Comparison of ENCODE assay signal across 10 mouse cellular contexts in the genomic region with DNA sequence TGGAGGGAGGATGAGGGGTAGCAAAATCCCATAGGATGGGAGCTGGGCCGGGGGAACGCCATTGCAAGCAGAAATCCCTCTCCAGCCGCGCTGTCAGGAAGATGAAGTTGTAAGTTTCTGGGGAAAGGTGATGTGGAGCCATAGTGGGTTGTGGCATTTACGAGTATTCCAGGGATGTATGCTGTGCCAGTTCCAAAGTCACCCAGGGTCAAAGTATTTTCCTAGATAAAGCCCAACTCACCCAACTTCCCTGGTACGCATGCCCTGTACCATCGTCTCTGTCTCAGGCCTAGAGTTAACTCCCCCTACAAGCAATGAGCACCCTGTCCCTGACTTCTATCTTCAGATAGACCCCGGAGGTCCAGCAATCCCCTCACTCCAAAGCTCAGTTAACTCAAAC. TPM values are rescaled to one million over a fixed set of nuclear protein-coding genes. Genes with fewer than 3 reads are reported as not detected.
A peak's percentile ranks its signal among the peaks of the same experiment; 100 is the strongest.
DNase-seq lines count a peak whose midpoint lies in the region; ATAC-seq and TF ChIP-seq lines count a peak whose summit lies in the region.
"Had no signal": no experiment of that assay in that cellular context is flagged by ENCODE, and none has a peak within 500 bp of the region (broad histone marks: within the 10 kb centered on the region; RNA-seq: fewer than 3 reads in every experiment).

No protein-coding gene starts in this region.

- H3K4me2 ChIP-seq in lung, embryonic 14.5 days: peak overlapping the region; percentile 58
- 0 out of 2 replicates have a peak overlapping the region, but pooled peaks have one; percentile 15 for H3K4me2 ChIP-seq in hindbrain, embryonic 15.5 days
- peak overlapping the region; percentile 57 for H3K4me2 ChIP-seq in liver, embryonic 16.5 days (ENCODE audit: low read depth, low read length)

- TF ChIP-seq CTCF in gastrocnemius, adult 2 months (IDR thresholded peaks at IDR 0.05): no peak
- no peak for TF ChIP-seq CTCF in lung, embryonic 14.5 days (IDR thresholded peaks at IDR 0.05; ENCODE audit: low read depth)

- ATAC-seq in lung, embryonic 14.5 days (ENCODE audit: insufficient read depth): no peak
- no peak for ATAC-seq in hindbrain, embryonic 15.5 days (ENCODE audit: low FRiP score, low read depth)
- no peak for ATAC-seq in liver, embryonic 16.5 days (ENCODE audit: low read depth)

- H3K4me3 ChIP-seq in gastrocnemius, adult 2 months: peak overlapping the region; percentile 64
- H3K4me3 ChIP-seq in lung, embryonic 14.5 days (ENCODE audit: low read depth, low read length): no peak overlapping the region
- no peak overlapping the region for H3K4me3 ChIP-seq in hindbrain, embryonic 15.5 days
- H3K4me3 ChIP-seq in liver, embryonic 16.5 days (ENCODE audit: low read depth, low read length): peak overlapping the region; percentile 40

- DNase-seq in gastrocnemius, adult 2 months: no peak
- no peak for DNase-seq in gastrocnemius, postnatal 4 days (ENCODE audit: low spot score in 2 of 2)
- DNase-seq in lung, embryonic 14.5 days: no peak
- no peak for DNase-seq in lung, postnatal 14 days
- DNase-seq in right cerebral cortex, postnatal 4 days: no peak
- DNase-seq in layer of hippocampus, postnatal 14 days (ENCODE audit: low spot score in 2 of 2): no peak
- DNase-seq: B cell, adult 2 months; layer of hippocampus, postnatal 36 days had no signal

- 52% methylated on average over 8 of the region's 8 CpGs for WGBS in lung, embryonic 14.5 days
- WGBS in hindbrain, embryonic 15.5 days: 65% methylated on average over 8 of the region's 8 CpGs
- 54% methylated on average over 8 of the region's 8 CpGs for WGBS in liver, embryonic 16.5 days (ENCODE audit: insufficient replicate concordance)

- H3K9me3 ChIP-seq in lung, embryonic 14.5 days (ENCODE audit: low read depth, low read length): no peaks in the 10 kb centered on the region
- H3K9me3 ChIP-seq in hindbrain, embryonic 15.5 days: no peaks in the 10 kb centered on the region
- H3K9me3 ChIP-seq in liver, embryonic 16.5 days (replicated peaks; ENCODE audit: control insufficient read depth, low read length): no peaks in the 10 kb centered on the region

- H3K27ac ChIP-seq in gastrocnemius, adult 2 months: peak overlapping the region; percentile 67
- no peak overlapping the region for H3K27ac ChIP-seq in lung, embryonic 14.5 days (ENCODE audit: low read depth)
- no peak overlapping the region for H3K27ac ChIP-seq in hindbrain, embryonic 15.5 days (replicated peaks)
- H3K27ac ChIP-seq in liver, embryonic 16.5 days (ENCODE audit: low read length): no peak overlapping the region

- peaks cover 34% of the 10 kb centered on the region for H3K36me3 ChIP-seq in lung, embryonic 14.5 days (ENCODE audit: insufficient read depth)
- peaks cover 29% of the 10 kb centered on the region for H3K36me3 ChIP-seq in hindbrain, embryonic 15.5 days
- H3K36me3 ChIP-seq in liver, embryonic 16.5 days (ENCODE audit: control insufficient read depth, insufficient read depth): peaks cover 6% of the 10 kb centered on the region; the same call in 1 of the 2 replicates

- H3K4me1 ChIP-seq in lung, embryonic 14.5 days (ENCODE audit: insufficient read depth): peaks cover 6% of the 10 kb centered on the region; the same call in 1 of the 2 replicates
- H3K4me1 ChIP-seq in hindbrain, embryonic 15.5 days (replicated peaks): 0 out of 2 replicates have a peak, but pooled peaks cover 4% of the 10 kb centered on the region
- H3K4me1 ChIP-seq in liver, embryonic 16.5 days (ENCODE audit: control insufficient read depth, low read depth, low read length): peaks cover 13% of the 10 kb centered on the region

- no peaks in the 10 kb centered on the region for H3K27me3 ChIP-seq in lung, embryonic 14.5 days (ENCODE audit: insufficient read depth, low read length)
- H3K27me3 ChIP-seq in hindbrain, embryonic 15.5 days: no peaks in the 10 kb centered on the region
- H3K27me3 ChIP-seq in liver, embryonic 16.5 days (ENCODE audit: control insufficient read depth, insufficient read depth, low read depth, low read length): no peaks in the 10 kb centered on the region

- intact Hi-C loops in gastrocnemius, adult 2 months (cut with DNase I): no loop called here

- H3K9ac ChIP-seq in lung, embryonic 14.5 days: peak overlapping the region; percentile 9; the same call in 1 of the 2 replicates
- no peak overlapping the region for H3K9ac ChIP-seq in hindbrain, embryonic 15.5 days
- H3K9ac ChIP-seq in liver, embryonic 16.5 days (ENCODE audit: low read depth, low read length): no peak overlapping the region

RNA-seq across cellular contexts. Expression of a gene that starts 0.4 kb away (rescaled TPM):
- 1 to 10 TPM in 1 of 2 experiments, under 1 TPM in 1; 0.33 to 1.0 TPM for total RNA-seq in gastrocnemius, adult 2 months (2021)
- total RNA-seq in gastrocnemius, postnatal 4 days (2021): under 1 TPM; 0.54 to 0.67 TPM
- 0.39 and 1.1 TPM in 2 replicates for polyA plus RNA-seq in lung, embryonic 14.5 days (2014; fragmentation: Nextera tagmentation; extraction: Ambion mirVana)
- 0.97 and 2.8 TPM in 2 replicates for polyA plus RNA-seq in hindbrain, embryonic 15.5 days (2015; fragmentation: Nextera tagmentation; extraction: Ambion mirVana)
- 1.8 and 3.0 TPM in 2 replicates for polyA plus RNA-seq in liver, embryonic 16.5 days (2015; fragmentation: Nextera tagmentation; extraction: Ambion mirVana)
- total RNA-seq in layer of hippocampus, postnatal 14 days (2021): 1 to 10 TPM; 1.9 to 3.1 TPM

RNA-seq across cellular contexts. Expression of a gene that starts 10.1 kb away (rescaled TPM):
- under 1 TPM in 1 of 2 experiments, not detected in 1; 0.08 TPM for total RNA-seq in gastrocnemius, adult 2 months (2021)
- total RNA-seq in gastrocnemius, postnatal 4 days (2021): not detected
- 0.05 TPM in 1 of 2 replicates, not detected in the other for polyA plus RNA-seq in lung, embryonic 14.5 days (2014; fragmentation: Nextera tagmentation; extraction: Ambion mirVana)
- 0.87 and 1.3 TPM in 2 replicates for polyA plus RNA-seq in hindbrain, embryonic 15.5 days (2015; fragmentation: Nextera tagmentation; extraction: Ambion mirVana)
- 0.04 TPM in 1 of 2 replicates, not detected in the other for polyA plus RNA-seq in liver, embryonic 16.5 days (2015; fragmentation: Nextera tagmentation; extraction: Ambion mirVana)
- 10 to 100 TPM; 29.7 to 35.4 TPM for total RNA-seq in layer of hippocampus, postnatal 14 days (2021)

RNA-seq across cellular contexts. Expression of a gene that starts 30.5 kb away (rescaled TPM):
- total RNA-seq in gastrocnemius, adult 2 months (2021): 10 to 100 TPM; 16.8 to 21.0 TPM
- 10 to 100 TPM; 23.0 to 23.8 TPM for total RNA-seq in gastrocnemius, postnatal 4 days (2021)
- polyA plus RNA-seq in lung, embryonic 14.5 days (2014; fragmentation: Nextera tagmentation; extraction: Ambion mirVana): 33.6 and 39.3 TPM in 2 replicates
- polyA plus RNA-seq in hindbrain, embryonic 15.5 days (2015; fragmentation: Nextera tagmentation; extraction: Ambion mirVana): 55.5 and 57.6 TPM in 2 replicates
- 14.7 and 14.9 TPM in 2 replicates for polyA plus RNA-seq in liver, embryonic 16.5 days (2015; fragmentation: Nextera tagmentation; extraction: Ambion mirVana)
- total RNA-seq in layer of hippocampus, postnatal 14 days (2021): 10 to 100 TPM; 50.5 to 57.3 TPM

RNA-seq across cellular contexts. Expression of a gene that starts 30.6 kb away (rescaled TPM):
- 10 to 100 TPM; 24.8 to 31.0 TPM for total RNA-seq in gastrocnemius, adult 2 months (2021)
- 10 to 100 TPM; 41.0 to 45.2 TPM for total RNA-seq in gastrocnemius, postnatal 4 days (2021)
- 49.6 and 50.7 TPM in 2 replicates for polyA plus RNA-seq in lung, embryonic 14.5 days (2014; fragmentation: Nextera tagmentation; extraction: Ambion mirVana)
- polyA plus RNA-seq in hindbrain, embryonic 15.5 days (2015; fragmentation: Nextera tagmentation; extraction: Ambion mirVana): 71.7 and 72.2 TPM in 2 replicates
- 21.7 and 22.6 TPM in 2 replicates for polyA plus RNA-seq in liver, embryonic 16.5 days (2015; fragmentation: Nextera tagmentation; extraction: Ambion mirVana)
- 10 to 100 TPM; 81.4 to 85.3 TPM for total RNA-seq in layer of hippocampus, postnatal 14 days (2021)

RNA-seq across cellular contexts. Expression of a gene that starts 47.6 kb away (rescaled TPM):
- not detected for total RNA-seq in gastrocnemius, adult 2 months (2021)
- total RNA-seq in gastrocnemius, postnatal 4 days (2021): under 1 TPM; 0.07 to 0.08 TPM
- polyA plus RNA-seq in lung, embryonic 14.5 days (2014; fragmentation: Nextera tagmentation; extraction: Ambion mirVana): 0.05 and 0.07 TPM in 2 replicates
- 165 and 193 TPM in 2 replicates for polyA plus RNA-seq in hindbrain, embryonic 15.5 days (2015; fragmentation: Nextera tagmentation; extraction: Ambion mirVana)
- polyA plus RNA-seq in liver, embryonic 16.5 days (2015; fragmentation: Nextera tagmentation; extraction: Ambion mirVana): 0.04 TPM in 1 of 2 replicates, not detected in the other
- total RNA-seq in layer of hippocampus, postnatal 14 days (2021): 100 to 1,000 TPM; 371 to 387 TPM

Comparison
In these comparisons a context has a peak if more than half of its experiments do, and no peak if none do; other contexts are left out.
1. H3K4me3 ChIP-seq: peak in gastrocnemius, adult 2 months (single experiment) and liver, embryonic 16.5 days (single experiment); none in lung, embryonic 14.5 days (single experiment) and hindbrain, embryonic 15.5 days (single experiment).
2. RNA of a gene that starts 10.1 kb away (total RNA-seq): 29.7 to 35.4 TPM in layer of hippocampus, postnatal 14 days; 0.08 TPM in gastrocnemius, adult 2 months and not detected in gastrocnemius, postnatal 4 days; every median in the first group is over 10 times any median in the second.
3. Peak in every context shown above with its lines, with median percentiles within 50 percentile points of each other: H3K4me2 ChIP-seq.